Mouse (Mus musculus) megakaryocyte-erythroid progenitor cell, adult 5-6 weeks (primary cell): Measurements from ENCODE around the gene Rptor. TPM values are rescaled to one million over a fixed set of nuclear protein-coding genes. Genes with fewer than 3 reads are reported as not detected.

Source experiments
- ATAC-seq: replicated peaks from 2 replicates; pipeline ENCODE4 v1.8.0; 2016; ENCODE audit warnings: mild to moderate bottlenecking, inconsistent platforms; ENCODE audit not compliant: severe bottlenecking, poor library complexity, low FRiP score, low TSS enrichment
- total RNA-seq, 2 experiments: library from RNA; stranded (forward) in 1 of 2; stranded (reverse) in 1 of 2; fragments of 200-1000, 215-1000 nt in 1 of 2; fragments of >200 nt in 1 of 2; fragmentation: Nextera tagmentation in 1 of 2; gene quantifications; 2 replicates each; pipeline ENCODE4 v1.2.3; 2014 to 2017

Rptor gene
- total RNA-seq, 2 experiments from 2014 or later: 10.2 to 29.6 TPM

GRCm38 (mm10) chr11:119824072-119824649 is 221.5 kb downstream of the Rptor start:
- no peak for ATAC-seq

GRCm38 (mm10) chr11:119825783-119826182 is 223.1 kb downstream of the Rptor start:
- ATAC-seq: no peak

- ATAC-seq: no peak
Measured at GRCm38 (mm10) chr11:119826239-119826638, 223.5 kb downstream of the Rptor start.

- peak; percentile 54 for ATAC-seq
Measured at GRCm38 (mm10) chr11:119829116-119829515, 226.4 kb downstream of the Rptor start.

- no peak for ATAC-seq
Measured at GRCm38 (mm10) chr11:119831682-119832081, 229.0 kb downstream of the Rptor start.

- no peak for ATAC-seq
Measured at GRCm38 (mm10) chr11:119833311-119833710, 230.6 kb downstream of the Rptor start.

GRCm38 (mm10) chr11:119833877-119834804 is 231.4 kb downstream of the Rptor start:
- ATAC-seq: no peak

GRCm38 (mm10) chr11:119836326-119836725 is 233.6 kb downstream of the Rptor start:
- no peak for ATAC-seq

- no peak for ATAC-seq
Measured at GRCm38 (mm10) chr11:119837786-119838185, 235.1 kb downstream of the Rptor start.

GRCm38 (mm10) chr11:119839411-119840342 is 237.0 kb downstream of the Rptor start:
- no peak for ATAC-seq

GRCm38 (mm10) chr11:119846608-119847007 is 243.9 kb downstream of the Rptor start:
- no peak for ATAC-seq

- 0 out of 2 replicates have a peak, but pooled peaks have one; percentile 16 for ATAC-seq
Measured at GRCm38 (mm10) chr11:119847076-119847475, 244.4 kb downstream of the Rptor start.

GRCm38 (mm10) chr11:119847569-119847968 is 244.9 kb downstream of the Rptor start:
- no peak for ATAC-seq

GRCm38 (mm10) chr11:119848189-119848588 is 245.5 kb downstream of the Rptor start:
- no peak for ATAC-seq

- no peak for ATAC-seq
Measured at GRCm38 (mm10) chr11:119855999-119856398, 253.3 kb downstream of the Rptor start.

- ATAC-seq: no peak
Measured at GRCm38 (mm10) chr11:119862523-119863299, 260.0 kb downstream of the Rptor start.

GRCm38 (mm10) chr11:119863421-119863821 is 260.7 kb downstream of the Rptor start:
- ATAC-seq: no peak; the same call in 1 of the 2 replicates

GRCm38 (mm10) chr11:119866837-119867236 is 264.1 kb downstream of the Rptor start:
- ATAC-seq: no peak

- no peak for ATAC-seq
Measured at GRCm38 (mm10) chr11:119868138-119868537, 265.4 kb downstream of the Rptor start.
